Mouse (Mus musculus) midbrain, embryonic 11.5 days (tissue): Measurements from ENCODE around the gene Usp46. TPM values are rescaled to one million over a fixed set of nuclear protein-coding genes. Genes with fewer than 3 reads are reported as not detected.
A peak's percentile ranks its signal among the peaks of the same experiment; 100 is the strongest.

Experiments used
- ATAC-seq: fragments of 200-750 bp; cut with Nextera tagmentation; 2 replicates; pipeline ENCODE4 v1.8.0; 2017; ENCODE audit warnings: moderate TSS enrichment, moderate library complexity; ENCODE audit not compliant: low FRiP score
- DNase-seq: peaks from one replicate; pipeline ENCODE4 v3.0.0; 2015; ENCODE audit warnings: low spot score; ENCODE audit errors: missing footprints
- H3K27ac ChIP-seq: fragments of 300-500 bp; sonication (generic); 2 replicates; pipeline ENCODE4 v1.5.1; 2014; ENCODE audit warnings: low read depth, low read length
- H3K27me3 ChIP-seq: fragments of 300-500 bp; sonication (generic); 2 replicates; pipeline ENCODE4 v1.6.1; 2014; ENCODE audit warnings: mild to moderate bottlenecking, low read length, moderate library complexity, mixed read lengths; ENCODE audit not compliant: control insufficient read depth, insufficient read depth
- H3K36me3 ChIP-seq: fragments of 300-500 bp; sonication (generic); 2 replicates; pipeline ENCODE4 v1.6.1; 2014; ENCODE audit warnings: mild to moderate bottlenecking, low read length, moderate library complexity, mixed read lengths; ENCODE audit not compliant: control insufficient read depth, insufficient read depth
- H3K4me1 ChIP-seq: fragments of 300-500 bp; sonication (generic); 2 replicates; pipeline ENCODE4 v1.6.1; 2014; ENCODE audit warnings: low read length; ENCODE audit not compliant: control insufficient read depth, insufficient read depth
- H3K4me2 ChIP-seq: fragments of 300-500 bp; sonication (generic); 2 replicates; pipeline ENCODE4 v1.6.1; 2014; ENCODE audit warnings: mild to moderate bottlenecking, moderate library complexity
- H3K4me3 ChIP-seq: fragments of 300-500 bp; sonication (generic); 2 replicates; pipeline ENCODE4 v1.5.1; 2014; ENCODE audit warnings: low read depth, low read length
- H3K9ac ChIP-seq: fragments of 300-500 bp; sonication (generic); 2 replicates; pipeline ENCODE4 v1.6.1; 2014; ENCODE audit warnings: low read length
- H3K9me3 ChIP-seq: fragments of 300-500 bp; sonication (generic); 2 replicates; pipeline ENCODE4 v1.6.1; 2016; ENCODE audit warnings: low read length; ENCODE audit not compliant: control insufficient read depth
- WGBS: fragments of 180-500 bp; shearing (Covaris S2); extraction: QIAGEN DNeasy Blood & Tissue Kit; methylation state at CpG from one replicate; pipeline ENCODE4 v1.1.7; 2014; 5-methylcytosine and 5-hydroxymethylcytosine counted together
- polyA plus RNA-seq: library from polyadenylated mRNA; unstranded; fragments of >200 nt; fragmentation: Nextera tagmentation; extraction: Ambion mirVana; gene quantifications from 2 replicates; pipeline ENCODE4 v1.2.1, GENCODE M21; 2014

The Usp46 gene
- polyA plus RNA-seq, 1 experiment from 2014 or later = 35.6 TPM

DNA sequence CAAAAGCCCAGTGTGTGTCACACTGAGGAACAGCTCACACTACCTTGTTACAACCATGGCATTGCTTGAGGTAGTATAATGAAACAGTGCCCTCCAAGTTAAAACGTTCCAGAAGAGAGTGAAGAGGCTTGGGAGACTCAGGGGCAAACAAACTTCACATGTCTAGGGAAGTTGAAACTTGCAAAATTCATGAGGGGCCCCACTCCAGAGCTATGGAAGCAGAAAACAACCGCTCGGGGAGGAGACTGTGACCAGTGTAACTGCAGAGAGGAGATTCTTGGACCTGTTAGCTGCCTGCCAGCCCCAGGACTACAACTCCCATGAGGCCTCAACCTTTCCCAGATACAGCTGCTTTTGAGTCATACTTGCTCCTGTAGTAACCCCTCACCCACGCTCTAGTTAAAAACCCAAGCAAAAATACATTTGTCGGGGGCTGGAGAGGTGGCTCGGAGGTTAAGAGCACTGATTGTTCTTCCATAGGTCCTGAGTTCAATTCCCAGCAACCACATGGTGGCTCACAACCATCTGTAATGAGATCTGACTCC is 25.4 kb downstream of the Usp46 start:
- DNase-seq (peak; percentile 64), ATAC-seq (no peak)
- H3K4me2 ChIP-seq = no peak overlapping the region
- H3K4me3 ChIP-seq = no peak overlapping the region
- no peaks in the 10 kb centered on the region for H3K27me3 ChIP-seq
- no peaks in the 10 kb centered on the region for H3K36me3 ChIP-seq
- WGBS = 83% methylated on average over 6 of the region's 6 CpGs
- H3K9me3 ChIP-seq = no peaks in the 10 kb centered on the region
- H3K4me1 ChIP-seq = 0 out of 2 replicates have a peak, but pooled peaks cover 3% of the 10 kb centered on the region
- no peak overlapping the region for H3K9ac ChIP-seq
- no peak overlapping the region for H3K27ac ChIP-seq

GRCm38 (mm10) chr5:74040541-74040940 is 27.7 kb downstream of the Usp46 start:
- Histone ChIP-seq H3K9me3 (no peaks in the 10 kb centered on the region), H3K4me1 (0 out of 2 replicates have a peak, but pooled peaks cover 3% of the 10 kb centered on the region), H3K9ac (no peak overlapping the region), H3K27me3 (no peaks in the 10 kb centered on the region), H3K4me2 (no peak overlapping the region), H3K36me3 (no peaks in the 10 kb centered on the region), H3K27ac (no peak overlapping the region), H3K4me3 (no peak overlapping the region)
- WGBS = 89% methylated on average over 4 of the region's 4 CpGs
- ATAC-seq = no peak
- peak; percentile 54 for DNase-seq

- Histone ChIP-seq H3K4me2 (no peak overlapping the region), H3K4me1 (no peaks in the 10 kb centered on the region), H3K27ac (no peak overlapping the region), H3K4me3 (no peak overlapping the region), H3K9me3 (no peaks in the 10 kb centered on the region), H3K9ac (no peak overlapping the region), H3K36me3 (no peaks in the 10 kb centered on the region), H3K27me3 (no peaks in the 10 kb centered on the region)
- DNase-seq (no peak), ATAC-seq (no peak)
- 69% methylated on average over 2 of the region's 2 CpGs for WGBS
Measured at GRCm38 (mm10) chr5:74035454-74035853, 32.8 kb downstream of the Usp46 start.

GRCm38 (mm10) chr5:74034177-74034576 is 34.1 kb downstream of the Usp46 start:
- H3K36me3 ChIP-seq = no peaks in the 10 kb centered on the region
- DNase-seq = peak; percentile 21

DNA sequence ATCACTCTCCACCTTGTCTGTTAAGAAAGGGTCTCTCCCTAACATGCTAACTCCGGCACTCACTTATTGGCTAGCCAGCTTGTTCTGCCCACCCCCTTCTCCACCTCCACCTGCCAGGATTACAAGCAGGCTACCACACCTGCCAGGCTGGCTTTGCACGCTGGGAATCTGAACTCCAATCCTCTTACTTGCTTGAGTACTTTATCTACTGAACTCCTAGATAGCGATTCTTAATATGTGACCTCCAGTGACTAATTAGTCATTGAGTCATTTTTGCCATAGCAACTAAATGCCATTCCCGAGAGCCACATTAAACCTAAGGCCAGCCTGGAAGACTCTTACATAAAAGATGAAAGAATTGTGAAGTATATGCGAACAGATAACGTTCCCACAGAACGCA is 38.4 kb downstream of the Usp46 start:
- H3K9ac ChIP-seq = no peak overlapping the region
- DNase-seq (no peak), ATAC-seq (no peak)
- H3K27ac ChIP-seq = no peak overlapping the region
- no peaks in the 10 kb centered on the region for H3K4me1 ChIP-seq
- no peaks in the 10 kb centered on the region for H3K9me3 ChIP-seq
- H3K4me2 ChIP-seq = no peak overlapping the region
- H3K27me3 ChIP-seq = no peaks in the 10 kb centered on the region
- 86% methylated on average over 7 of the region's 7 CpGs for WGBS
- H3K36me3 ChIP-seq = no peaks in the 10 kb centered on the region
- no peak overlapping the region for H3K4me3 ChIP-seq

More at GRCm38 (mm10) chr5:74034177-74034576, 34.1 kb downstream of the Usp46 start:
- H3K27me3 ChIP-seq = no peaks in the 10 kb centered on the region
- no peaks in the 10 kb centered on the region for H3K9me3 ChIP-seq
- no peaks in the 10 kb centered on the region for H3K4me1 ChIP-seq
- no peak overlapping the region for H3K9ac ChIP-seq
- H3K4me3 ChIP-seq = no peak overlapping the region
- WGBS = 93% methylated on average over 4 of the region's 4 CpGs
- no peak for ATAC-seq
- no peak overlapping the region for H3K27ac ChIP-seq
- no peak overlapping the region for H3K4me2 ChIP-seq

GRCm38 (mm10) chr5:74028691-74029479 is 39.3 kb downstream of the Usp46 start:
- H3K9me3 ChIP-seq = no peaks in the 10 kb centered on the region
- no peak overlapping the region for H3K27ac ChIP-seq
- no peaks in the 10 kb centered on the region for H3K36me3 ChIP-seq
- H3K27me3 ChIP-seq = no peaks in the 10 kb centered on the region
- H3K4me2 ChIP-seq = no peak overlapping the region
- WGBS = 93% methylated on average over 25 of the region's 25 CpGs
- H3K4me1 ChIP-seq = no peaks in the 10 kb centered on the region
- DNase-seq = peak; percentile 73
- H3K9ac ChIP-seq = no peak overlapping the region
- no peak overlapping the region for H3K4me3 ChIP-seq
- no peak for ATAC-seq

GRCm38 (mm10) chr5:74028221-74028620 is 40.0 kb downstream of the Usp46 start:
- WGBS = 91% methylated on average over 2 of the region's 2 CpGs
- no peaks in the 10 kb centered on the region for H3K4me1 ChIP-seq
- ATAC-seq (no peak), DNase-seq (peak; percentile 67)
- H3K36me3 ChIP-seq = no peaks in the 10 kb centered on the region
- H3K27ac ChIP-seq = no peak overlapping the region
- H3K4me2 ChIP-seq = no peak overlapping the region
- no peaks in the 10 kb centered on the region for H3K27me3 ChIP-seq
- no peaks in the 10 kb centered on the region for H3K9me3 ChIP-seq
- no peak overlapping the region for H3K9ac ChIP-seq
- no peak overlapping the region for H3K4me3 ChIP-seq

DNA sequence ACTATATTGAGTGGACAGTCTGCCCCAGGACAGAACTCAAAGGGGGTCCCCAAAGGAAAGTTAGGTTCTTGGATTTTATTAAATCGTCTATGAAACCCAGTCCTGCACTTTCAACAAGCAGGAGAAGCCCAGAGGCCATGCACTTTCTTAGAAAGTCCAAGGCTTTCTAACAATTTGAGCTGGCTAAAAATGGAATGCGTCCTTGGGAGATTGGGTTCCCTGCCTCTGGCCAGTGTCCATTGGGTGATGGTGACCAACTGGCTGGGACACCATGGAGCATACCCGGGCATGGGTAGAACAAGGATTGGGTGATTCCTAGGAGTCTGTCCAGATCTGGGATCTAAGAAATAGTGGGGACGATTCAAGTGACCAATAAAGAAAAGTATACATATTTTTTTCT is 47.7 kb downstream of the Usp46 start:
- 86% methylated on average over 4 of the region's 4 CpGs for WGBS
- ATAC-seq = no peak
- H3K36me3 ChIP-seq = no peaks in the 10 kb centered on the region; the same call in 1 of the 2 replicates
- no peak overlapping the region for H3K4me2 ChIP-seq
- H3K9ac ChIP-seq = no peak overlapping the region
- H3K27me3 ChIP-seq = no peaks in the 10 kb centered on the region
- peaks cover 4% of the 10 kb centered on the region for H3K4me1 ChIP-seq
- H3K27ac ChIP-seq = no peak overlapping the region
- peak; percentile 78 for DNase-seq
- no peaks in the 10 kb centered on the region for H3K9me3 ChIP-seq
- H3K4me3 ChIP-seq = no peak overlapping the region

DNA sequence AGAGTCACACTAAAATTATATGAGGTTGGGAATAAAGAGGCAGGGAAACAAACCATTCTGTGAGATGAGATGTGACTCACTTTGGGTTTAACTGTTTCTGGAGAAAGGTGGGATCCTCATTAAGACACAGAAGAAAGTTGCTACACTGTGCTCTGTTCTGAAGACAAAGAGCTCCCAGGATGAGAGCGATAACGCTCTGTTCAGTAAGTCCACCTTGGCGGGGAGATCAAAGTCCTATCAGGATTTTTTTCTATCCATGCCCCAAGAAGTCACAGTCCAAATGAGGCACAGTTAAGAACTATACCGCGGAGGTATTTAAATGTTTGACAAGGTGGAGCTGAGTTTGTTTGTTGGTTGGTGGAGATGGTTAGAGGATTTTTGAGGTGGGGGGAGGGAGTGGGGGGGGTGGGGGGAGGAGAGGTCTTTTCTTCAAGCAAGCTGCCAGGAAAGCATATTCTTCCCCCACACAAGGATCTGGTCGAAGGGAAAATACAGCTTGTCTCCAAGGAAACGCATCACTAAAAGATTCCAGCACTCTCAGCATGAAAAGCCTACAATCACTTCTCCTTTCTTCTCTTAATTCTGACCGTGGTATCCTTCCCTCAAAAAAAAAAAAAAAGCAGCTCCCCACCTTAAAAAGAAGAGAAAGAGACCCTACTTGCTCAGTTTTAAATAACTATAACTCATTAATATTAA is 49.2 kb downstream of the Usp46 start:
- no peak overlapping the region for H3K27ac ChIP-seq
- no peak overlapping the region for H3K4me3 ChIP-seq
- DNase-seq (peak; percentile 10), ATAC-seq (no peak)
- no peaks in the 10 kb centered on the region; the same call in 1 of the 2 replicates for H3K36me3 ChIP-seq
- no peak overlapping the region for H3K4me2 ChIP-seq
- peaks cover 4% of the 10 kb centered on the region for H3K4me1 ChIP-seq
- no peaks in the 10 kb centered on the region for H3K9me3 ChIP-seq
- H3K9ac ChIP-seq = no peak overlapping the region
- WGBS = 67% methylated on average over 8 of the region's 8 CpGs
- H3K27me3 ChIP-seq = no peaks in the 10 kb centered on the region
